In genomic region chr11:32287493-32287825, GRCm38 (mm10) we compare ENCODE assay signal across 1 mouse cellular context.
TF ChIP-seq lines count a peak whose summit lies in the region.

No protein-coding gene starts in this region.

TF ChIP-seq in MEL, 35 proteins besides CTCF, POLR2A, EP300 and RAD21:
- TF ChIP-seq USF2 (IDR thresholded peaks at IDR 0.05; ENCODE audit: borderline replicate concordance in 1 of 2, insufficient read depth in 1 of 2, low read depth in 1 of 2, low read length in 2 of 2), result peak; percentile 39 to 70
- no peak for TF ChIP-seq ETS1 (IDR thresholded peaks at IDR 0.05; ENCODE audit: low read depth, low read length)
- no peak for TF ChIP-seq ELF1 (IDR thresholded peaks at IDR 0.05; ENCODE audit: low read depth, low read length)
- TF ChIP-seq USF1 (IDR thresholded peaks at IDR 0.05; ENCODE audit: low read depth, low read length), result peak; percentile 93
- no peak for TF ChIP-seq HCFC1 (IDR thresholded peaks at IDR 0.05; ENCODE audit: low read depth, low read length)
- peak; percentile 25; the same call in 1 of the 2 replicates for TF ChIP-seq MAX (IDR thresholded peaks at IDR 0.05; ENCODE audit: low read length)
- peak; percentile 59; the same call in 1 of the 2 replicates for TF ChIP-seq BHLHE40 (IDR thresholded peaks at IDR 0.05; ENCODE audit: borderline replicate concordance, low read depth, low read length)
- TF ChIP-seq ZC3H11A (IDR thresholded peaks at IDR 0.05; ENCODE audit: low read depth, low read length), result no peak
- no peak for TF ChIP-seq CHD1 (IDR thresholded peaks at IDR 0.05; ENCODE audit: low read depth, low read length)
- no peak for TF ChIP-seq ZKSCAN1 (IDR thresholded peaks at IDR 0.05; ENCODE audit: low read depth, low read length)
TF ChIP-seq in MEL: peak in this region for 4.
